Mouse (Mus musculus) hindbrain, embryonic 14.5 days (tissue): Measurements from ENCODE around the gene Eefsec. TPM values are rescaled to one million over a fixed set of nuclear protein-coding genes. Genes with fewer than 3 reads are reported as not detected.

ENCODE experiments used
- ATAC-seq: fragments of 200-750 bp; cut with Nextera tagmentation; 2 replicates; pipeline ENCODE4 v1.8.0; 2017; ENCODE audit warnings: moderate number of reproducible peaks, mild to moderate bottlenecking, moderate TSS enrichment, moderate library complexity; ENCODE audit not compliant: low FRiP score
- DNase-seq: peaks from one replicate; pipeline ENCODE4 v3.0.0-alpha.2; 2015; ENCODE audit warnings: low spot score
- H3K27ac ChIP-seq: fragments of 300-500 bp; sonication (generic); 2 replicates; pipeline ENCODE4 v1.5.1; 2014; ENCODE audit warnings: mild to moderate bottlenecking, moderate library complexity
- H3K27me3 ChIP-seq: fragments of 300-500 bp; sonication (generic); 2 replicates; pipeline ENCODE4 v1.6.1; 2014; ENCODE audit warnings: mild to moderate bottlenecking, low read length, mixed read lengths; ENCODE audit not compliant: control insufficient read depth, insufficient read depth
- H3K36me3 ChIP-seq: fragments of 300-500 bp; sonication (generic); replicated peaks from 2 replicates; pipeline ENCODE4 v1.6.1; 2014; ENCODE audit not compliant: control insufficient read depth, insufficient read depth
- H3K4me1 ChIP-seq: fragments of 300-500 bp; sonication (generic); replicated peaks from 2 replicates; pipeline ENCODE4 v1.6.1; 2014; ENCODE audit warnings: antibody characterized with exemption, low read length, mixed read lengths; ENCODE audit not compliant: control insufficient read depth, insufficient read depth
- H3K4me2 ChIP-seq: fragments of 300-500 bp; sonication (generic); replicated peaks from 2 replicates; pipeline ENCODE4 v1.6.1; 2014; ENCODE audit warnings: mild to moderate bottlenecking, moderate library complexity
- H3K4me3 ChIP-seq: fragments of 300-500 bp; sonication (generic); replicated peaks from 2 replicates; pipeline ENCODE4 v1.5.1; 2014; ENCODE audit warnings: mild to moderate bottlenecking, low read length
- H3K9ac ChIP-seq: fragments of 300-500 bp; sonication (generic); 2 replicates; pipeline ENCODE4 v1.6.1; 2014
- H3K9me3 ChIP-seq: fragments of 300-500 bp; sonication (generic); 2 replicates; pipeline ENCODE4 v1.6.1; 2016; ENCODE audit warnings: low read length; ENCODE audit not compliant: control insufficient read depth
- WGBS: fragments of 180-500 bp; shearing (Covaris S2); extraction: QIAGEN DNeasy Blood & Tissue Kit; methylation state at CpG from one replicate; pipeline ENCODE4 v1.1.7; 2014; 5-methylcytosine and 5-hydroxymethylcytosine counted together
- polyA plus RNA-seq: library from polyadenylated mRNA; unstranded; fragments of >200 nt; fragmentation: Nextera tagmentation; extraction: Ambion mirVana; gene quantifications from 2 replicates; pipeline ENCODE4 v1.2.1, GENCODE M21; 2014

Eefsec gene
- polyA plus RNA-seq = 27.5 and 28.9 TPM in 2 replicates

DNA sequence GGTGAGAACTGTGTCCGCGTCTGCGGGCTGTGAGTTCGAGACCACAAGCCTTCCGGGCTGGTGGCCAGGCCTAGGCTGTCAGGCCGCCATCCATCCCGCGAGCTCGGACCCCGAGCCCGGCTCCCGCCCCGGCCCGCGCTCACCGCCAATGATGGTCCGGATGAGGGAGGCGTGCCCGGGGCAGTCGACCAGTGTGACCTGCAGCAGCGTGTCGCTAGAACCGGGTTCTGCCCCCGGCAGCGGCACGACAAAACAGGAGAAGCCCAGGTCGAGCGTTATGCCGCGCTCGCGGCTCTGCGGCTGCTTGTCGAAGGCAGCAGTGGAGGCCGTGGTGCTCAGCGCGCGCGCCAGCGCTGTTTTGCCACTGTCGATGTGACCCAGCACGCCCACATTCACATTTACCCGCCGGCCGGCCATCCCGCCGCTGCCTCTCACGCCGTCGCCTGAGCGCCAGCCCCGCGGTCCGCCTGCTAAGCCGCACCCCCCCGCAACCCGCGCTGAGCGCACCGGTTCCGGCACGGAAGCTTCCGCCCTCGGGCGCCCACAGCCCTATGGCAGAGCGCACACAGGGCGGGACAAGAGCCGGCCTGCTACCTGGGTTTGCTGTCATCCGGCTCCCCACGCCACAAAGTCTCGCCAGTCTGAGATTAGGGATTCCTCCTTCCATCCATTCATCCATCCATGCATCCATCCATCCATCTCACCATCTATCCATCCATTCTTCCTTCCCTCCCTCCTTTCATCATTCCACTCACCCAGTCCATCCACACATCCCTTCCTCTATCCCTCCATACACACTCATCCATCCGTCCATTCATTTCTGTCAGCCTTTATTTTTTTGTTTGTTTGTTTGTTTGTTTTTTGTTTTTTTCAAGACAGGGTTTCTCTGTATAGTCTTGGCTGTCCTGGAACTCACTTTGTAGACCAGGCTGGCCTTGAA is at the start of gene Eefsec:
TSS of gene Eefsec (minus strand) at position 477 of the 940 bp plus-strand sequence.
- peak within 1 kb of the TSS; percentile 90 for H3K4me3 ChIP-seq
- peaks cover 5% of the 10 kb centered on the region; the same call in 1 of the 2 replicates for H3K4me1 ChIP-seq
- peak; percentile 81 for DNase-seq
- peak within 1 kb of the TSS; percentile 73 for H3K27ac ChIP-seq
- WGBS = under 1% methylated on average over 72 of the region's 72 CpGs
- ATAC-seq = peak; percentile 94
- H3K9me3 ChIP-seq = no peaks in the 10 kb centered on the region
- no peaks in the 10 kb centered on the region for H3K27me3 ChIP-seq
- H3K9ac ChIP-seq = peak within 1 kb of the TSS; percentile 94
- H3K36me3 ChIP-seq = no peaks in the 10 kb centered on the region
- H3K4me2 ChIP-seq = peak within 1 kb of the TSS; percentile 88

GRCm38 (mm10) chr6:88493712-88494111 is 47.4 kb upstream of the Eefsec start:
- no peak for ATAC-seq
- DNase-seq = no peak
- no peaks in the 10 kb centered on the region for H3K9me3 ChIP-seq
- no peak overlapping the region for H3K27ac ChIP-seq
- H3K9ac ChIP-seq = no peak overlapping the region
- H3K4me3 ChIP-seq = no peak overlapping the region
- peaks cover 34% of the 10 kb centered on the region for H3K36me3 ChIP-seq
- H3K4me2 ChIP-seq = no peak overlapping the region
- H3K27me3 ChIP-seq = no peaks in the 10 kb centered on the region
- 85% methylated on average over 6 of the region's 6 CpGs for WGBS
- H3K4me1 ChIP-seq = no peaks in the 10 kb centered on the region

DNA sequence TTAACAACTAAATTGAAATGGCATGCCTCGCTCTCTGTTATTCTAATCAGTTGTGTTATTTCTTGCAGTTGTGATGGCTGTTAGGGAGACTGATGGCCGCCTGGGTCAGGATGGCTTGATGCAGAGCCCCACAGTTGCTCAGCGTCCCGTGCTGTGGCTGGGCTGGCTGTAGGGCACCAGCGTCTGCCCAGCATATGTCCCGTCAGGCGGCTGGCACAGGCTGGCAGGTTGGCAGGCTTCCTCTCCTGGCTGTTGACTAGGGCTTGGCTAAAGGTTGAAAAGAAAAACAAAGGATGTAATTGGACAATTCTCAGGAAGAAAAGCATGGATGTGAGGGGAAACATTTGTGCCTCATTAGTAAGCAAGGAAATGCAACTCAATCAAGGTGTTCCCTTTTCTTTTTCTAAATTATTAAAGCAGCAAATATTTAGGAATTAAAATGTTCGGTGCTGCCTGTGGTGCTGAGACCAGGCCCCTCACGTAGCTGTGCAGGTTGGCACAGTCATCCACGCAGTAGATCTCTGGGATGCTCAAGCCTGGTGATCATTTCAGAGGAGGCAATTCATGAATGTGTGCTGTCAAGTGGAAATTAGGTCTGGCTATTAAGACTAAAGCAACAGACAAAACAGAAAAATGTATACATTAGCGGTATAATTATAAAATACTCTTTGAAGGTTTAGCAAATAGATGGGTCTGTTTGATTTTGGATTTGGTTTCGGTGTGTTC is 44.5 kb upstream of the Eefsec start:
- ATAC-seq (0 out of 2 replicates have a peak, but pooled peaks have one; percentile 40), DNase-seq (peak; percentile 58)
- no peak overlapping the region for H3K4me3 ChIP-seq
- no peak overlapping the region for H3K9ac ChIP-seq
- WGBS = 77% methylated on average over 12 of the region's 12 CpGs
- H3K27me3 ChIP-seq = no peaks in the 10 kb centered on the region
- H3K4me1 ChIP-seq = no peaks in the 10 kb centered on the region
- no peaks in the 10 kb centered on the region for H3K9me3 ChIP-seq
- H3K27ac ChIP-seq = 0 out of 2 replicates have a peak overlapping the region, but pooled peaks have one; percentile 16
- no peak overlapping the region for H3K4me2 ChIP-seq
- peaks cover 24% of the 10 kb centered on the region for H3K36me3 ChIP-seq

DNA sequence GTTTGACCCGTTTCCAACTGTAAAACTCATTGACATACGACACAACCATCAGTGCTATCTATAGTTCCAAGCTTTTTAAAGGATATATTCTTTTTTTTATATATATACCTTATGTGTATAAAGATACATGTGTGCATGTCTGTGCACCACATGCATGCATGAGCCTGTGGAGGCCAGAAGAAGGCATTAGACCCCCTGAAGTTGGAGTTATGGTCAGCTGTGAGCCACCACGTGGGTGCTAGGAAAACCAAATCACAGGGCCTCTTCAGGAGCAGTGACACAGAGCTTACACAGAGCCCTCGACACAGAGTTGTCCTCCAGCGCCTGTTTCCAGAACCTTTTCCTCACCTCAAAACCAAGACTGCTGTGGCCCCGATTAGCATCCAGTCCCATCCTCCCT is 43.5 kb upstream of the Eefsec start:
- Histone ChIP-seq H3K36me3 (peaks cover 32% of the 10 kb centered on the region), H3K4me3 (no peak overlapping the region), H3K4me1 (no peaks in the 10 kb centered on the region), H3K9me3 (no peaks in the 10 kb centered on the region), H3K27me3 (no peaks in the 10 kb centered on the region), H3K27ac (no peak overlapping the region), H3K4me2 (no peak overlapping the region), H3K9ac (no peak overlapping the region)
- ATAC-seq (no peak), DNase-seq (no peak)
- 91% methylated on average over 6 of the region's 6 CpGs for WGBS

- ATAC-seq = no peak
- H3K36me3 ChIP-seq = peaks cover 40% of the 10 kb centered on the region
- 92% methylated on average over 7 of the region's 7 CpGs for WGBS
These were observed 42.7 kb upstream of the Eefsec start for GRCm38 (mm10) chr6:88489026-88489425.

GRCm38 (mm10) chr6:88486893-88487292 is 40.6 kb upstream of the Eefsec start:
- H3K4me1 ChIP-seq = no peaks in the 10 kb centered on the region
- ATAC-seq = peak; percentile 64; the same call in 1 of the 2 replicates
- no peaks in the 10 kb centered on the region for H3K27me3 ChIP-seq
- H3K36me3 ChIP-seq = peaks cover 56% of the 10 kb centered on the region
- H3K27ac ChIP-seq = no peak overlapping the region
- WGBS = 84% methylated on average over 8 of the region's 8 CpGs
- H3K4me2 ChIP-seq = no peak overlapping the region
- no peak overlapping the region for H3K4me3 ChIP-seq
- peak; percentile 73 for DNase-seq
- H3K9me3 ChIP-seq = no peaks in the 10 kb centered on the region
- no peak overlapping the region for H3K9ac ChIP-seq

More at GRCm38 (mm10) chr6:88489026-88489425, 42.7 kb upstream of the Eefsec start:
- no peak overlapping the region for H3K4me2 ChIP-seq
- DNase-seq = no peak
- no peak overlapping the region for H3K9ac ChIP-seq
- no peaks in the 10 kb centered on the region for H3K9me3 ChIP-seq
- no peak overlapping the region for H3K4me3 ChIP-seq
- no peaks in the 10 kb centered on the region for H3K27me3 ChIP-seq
- no peaks in the 10 kb centered on the region for H3K4me1 ChIP-seq
- no peak overlapping the region for H3K27ac ChIP-seq

GRCm38 (mm10) chr6:88485378-88485777 is 39.0 kb upstream of the Eefsec start:
- Histone ChIP-seq H3K27ac (no peak overlapping the region), H3K4me1 (no peaks in the 10 kb centered on the region), H3K36me3 (peaks cover 64% of the 10 kb centered on the region), H3K9me3 (no peaks in the 10 kb centered on the region), H3K27me3 (no peaks in the 10 kb centered on the region), H3K4me2 (no peak overlapping the region), H3K4me3 (no peak overlapping the region), H3K9ac (no peak overlapping the region)
- DNase-seq = no peak
- 90% methylated on average over 6 of the region's 6 CpGs for WGBS
- ATAC-seq = no peak

DNA sequence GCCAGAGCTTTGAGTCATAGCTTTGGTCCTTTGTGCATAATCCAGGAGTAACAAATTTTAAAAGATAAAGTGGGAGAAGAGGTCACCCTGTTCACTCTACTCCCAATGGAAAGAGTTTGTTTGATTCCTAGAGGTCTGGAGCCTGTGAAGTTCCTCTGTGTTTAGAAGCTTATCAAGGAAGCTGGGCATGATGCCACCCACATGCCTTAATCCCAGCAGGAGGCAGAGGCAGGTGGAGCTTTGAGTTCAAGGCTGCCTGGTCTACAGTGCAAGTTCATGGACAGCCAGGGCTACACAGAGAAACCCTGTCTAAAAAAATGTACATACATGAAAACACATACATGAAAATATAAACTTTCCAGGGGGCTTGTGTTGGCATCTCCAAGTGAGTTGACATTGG is 37.6 kb upstream of the Eefsec start:
- no peak for DNase-seq
- no peaks in the 10 kb centered on the region for H3K27me3 ChIP-seq
- H3K36me3 ChIP-seq = peaks cover 78% of the 10 kb centered on the region
- H3K27ac ChIP-seq = no peak overlapping the region
- H3K9me3 ChIP-seq = no peaks in the 10 kb centered on the region
- H3K4me2 ChIP-seq = no peak overlapping the region
- no peak for ATAC-seq
- H3K4me3 ChIP-seq = no peak overlapping the region
- no peaks in the 10 kb centered on the region for H3K4me1 ChIP-seq
- H3K9ac ChIP-seq = no peak overlapping the region

DNA sequence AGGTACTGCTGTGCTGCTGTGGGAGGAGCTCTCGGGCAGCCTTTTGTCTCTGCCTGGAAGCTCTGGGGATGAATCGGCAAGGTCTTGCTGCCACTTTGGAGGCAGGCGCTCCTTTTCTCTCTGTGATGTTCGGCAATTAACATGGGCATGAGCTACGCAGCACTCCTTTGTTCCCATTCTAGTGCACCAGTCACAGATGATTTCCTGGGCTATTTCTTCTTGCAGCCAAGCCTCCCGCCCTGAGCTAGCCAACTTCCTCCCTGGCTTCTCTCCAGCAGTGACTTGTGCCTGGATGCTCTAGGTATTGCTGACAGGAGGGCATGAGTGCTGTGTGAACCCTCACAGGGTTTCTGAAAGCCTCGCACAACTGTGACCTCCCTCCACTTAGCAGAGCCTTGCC is 36.8 kb upstream of the Eefsec start:
- peaks cover 86% of the 10 kb centered on the region for H3K36me3 ChIP-seq
- H3K4me3 ChIP-seq = no peak overlapping the region
- H3K4me1 ChIP-seq = no peaks in the 10 kb centered on the region
- ATAC-seq (no peak), DNase-seq (no peak)
- H3K9ac ChIP-seq = no peak overlapping the region
- 59% methylated on average over 7 of the region's 7 CpGs for WGBS
- H3K27me3 ChIP-seq = no peaks in the 10 kb centered on the region
- no peak overlapping the region for H3K27ac ChIP-seq
- H3K9me3 ChIP-seq = no peaks in the 10 kb centered on the region
- no peak overlapping the region for H3K4me2 ChIP-seq
